Mouse (Mus musculus) heart, embryonic 13.5 days (tissue): ENCODE data around the gene Plin2. TPM values are rescaled to one million over a fixed set of nuclear protein-coding genes. Genes with fewer than 3 reads are reported as not detected.
"Not testable (repeated sequence)": the region's sequence is repeated elsewhere in the genome, so short reads cannot be mapped to it uniquely, and the experiment has no call there.

Experiments
- ATAC-seq: fragments of 200-750 bp; cut with Nextera tagmentation; 2 replicates; pipeline ENCODE4 v1.8.0; 2017; ENCODE audit warnings: moderate TSS enrichment; ENCODE audit not compliant: insufficient number of reproducible peaks, low FRiP score, low TSS enrichment; ENCODE audit errors: extremely low read depth
- H3K27ac ChIP-seq: fragments of 300-500 bp; sonication (generic); replicated peaks from 2 replicates; pipeline ENCODE4 v1.5.1; 2015; ENCODE audit warnings: moderate library complexity, mild to moderate bottlenecking, inconsistent platforms
- H3K27me3 ChIP-seq: fragments of 300-500 bp; sonication (generic); replicated peaks from 2 replicates; pipeline ENCODE4 v1.6.1; 2015; ENCODE audit warnings: mild to moderate bottlenecking, inconsistent platforms
- H3K36me3 ChIP-seq: fragments of 300-500 bp; sonication (generic); 2 replicates; pipeline ENCODE4 v1.6.1; 2015; ENCODE audit warnings: mild to moderate bottlenecking, inconsistent platforms
- H3K4me1 ChIP-seq: fragments of 300-500 bp; sonication (generic); 2 replicates; pipeline ENCODE4 v1.6.1; 2015; ENCODE audit warnings: inconsistent platforms
- H3K4me2 ChIP-seq: fragments of 300-500 bp; sonication (generic); 2 replicates; pipeline ENCODE4 v1.6.1; 2015; ENCODE audit warnings: inconsistent platforms, mild to moderate bottlenecking, moderate library complexity
- H3K4me3 ChIP-seq: fragments of 300-500 bp; sonication (generic); 2 replicates; pipeline ENCODE4 v1.5.1; 2015; ENCODE audit warnings: moderate library complexity, mild to moderate bottlenecking, inconsistent platforms
- H3K9ac ChIP-seq: fragments of 300-500 bp; sonication (generic); 2 replicates; pipeline ENCODE4 v1.6.1; 2015; ENCODE audit warnings: inconsistent platforms, mild to moderate bottlenecking, moderate library complexity
- H3K9me3 ChIP-seq: fragments of 300-500 bp; sonication (generic); 2 replicates; pipeline ENCODE4 v1.6.1; 2016; ENCODE audit warnings: inconsistent platforms
- WGBS: fragments of 180-500 bp; shearing (Covaris S2); methylation state at CpG from one replicate; pipeline ENCODE4 v1.1.7; 2015; ENCODE audit warnings: mixed read lengths; 5-methylcytosine and 5-hydroxymethylcytosine counted together
- polyA plus RNA-seq: library from polyadenylated mRNA; unstranded; fragments of >200 nt; fragmentation: Nextera tagmentation; extraction: Ambion mirVana; gene quantifications from 2 replicates; pipeline ENCODE4 v1.2.1, GENCODE M21; 2015

Plin2 gene
- polyA plus RNA-seq, 1 experiment from 2014 or later = 66.8 TPM

GRCm38 (mm10) chr4:86625463-86625862, 44.4 kb downstream of the Plin2 start:
- H3K4me3 ChIP-seq = no peak overlapping the region
- no peaks in the 10 kb centered on the region for H3K4me1 ChIP-seq
- H3K27ac ChIP-seq = no peak overlapping the region
- H3K9me3 ChIP-seq = no peaks in the 10 kb centered on the region
- H3K36me3 ChIP-seq = no peaks in the 10 kb centered on the region
- H3K9ac ChIP-seq = no peak overlapping the region
- 72% methylated on average over 5 of the region's 5 CpGs for WGBS
- H3K27me3 ChIP-seq = no peaks in the 10 kb centered on the region
- no peak overlapping the region for H3K4me2 ChIP-seq
- ATAC-seq = no peak

DNA sequence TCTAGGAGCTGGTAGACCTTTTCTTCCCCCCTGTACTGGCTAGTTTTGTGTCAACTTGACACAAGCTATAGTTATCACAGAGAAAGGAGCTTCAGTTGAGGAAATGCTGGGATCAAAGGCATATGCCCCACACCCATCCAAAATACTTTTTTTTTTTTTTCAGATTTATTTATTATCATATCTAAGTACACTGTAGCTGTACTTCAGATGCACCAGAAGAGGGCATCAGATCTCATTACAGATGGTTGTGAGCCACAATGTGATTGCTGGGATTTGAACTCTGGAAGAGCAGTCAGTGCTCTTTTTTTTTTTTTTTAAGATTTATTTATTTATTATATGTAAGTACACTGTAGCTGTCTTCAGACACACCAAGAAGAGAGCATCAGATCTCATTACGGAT, 47.3 kb downstream of the Plin2 start:
- H3K36me3 ChIP-seq, H3K4me1 ChIP-seq, H3K27ac ChIP-seq, H3K27me3 ChIP-seq, ATAC-seq, H3K4me2 ChIP-seq, H3K9me3 ChIP-seq, H3K4me3 ChIP-seq, H3K9ac ChIP-seq: not testable (repeated sequence)
- 100% methylated on average over 1 of the region's 1 CpGs for WGBS

DNA sequence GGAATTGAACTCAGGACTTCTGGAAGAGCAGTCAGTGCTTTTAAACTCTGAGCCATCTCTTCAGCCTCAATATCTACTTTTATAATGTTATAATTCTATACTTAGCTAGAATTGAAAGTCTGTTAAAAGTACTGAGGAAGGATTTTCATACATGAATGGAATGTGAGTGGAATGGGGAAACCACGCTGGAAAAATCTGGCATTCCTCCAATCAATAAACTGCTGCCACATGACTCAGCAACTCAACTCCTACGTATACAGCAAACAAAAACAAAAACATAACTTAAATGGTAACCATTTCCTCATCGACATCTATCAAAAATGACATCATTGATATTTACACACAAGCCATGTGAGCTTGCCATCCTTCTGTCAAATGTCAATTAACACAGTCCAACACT, 47.7 kb downstream of the Plin2 start:
- H3K27ac ChIP-seq = no peak overlapping the region
- H3K27me3 ChIP-seq = no peaks in the 10 kb centered on the region
- no peak overlapping the region for H3K4me2 ChIP-seq
- no peak overlapping the region for H3K9ac ChIP-seq
- ATAC-seq = no peak
- 56% methylated on average over 3 of the region's 3 CpGs for WGBS
- H3K9me3 ChIP-seq = no peaks in the 10 kb centered on the region
- no peak overlapping the region for H3K4me3 ChIP-seq
- H3K36me3 ChIP-seq = no peaks in the 10 kb centered on the region
- H3K4me1 ChIP-seq = no peaks in the 10 kb centered on the region

DNA sequence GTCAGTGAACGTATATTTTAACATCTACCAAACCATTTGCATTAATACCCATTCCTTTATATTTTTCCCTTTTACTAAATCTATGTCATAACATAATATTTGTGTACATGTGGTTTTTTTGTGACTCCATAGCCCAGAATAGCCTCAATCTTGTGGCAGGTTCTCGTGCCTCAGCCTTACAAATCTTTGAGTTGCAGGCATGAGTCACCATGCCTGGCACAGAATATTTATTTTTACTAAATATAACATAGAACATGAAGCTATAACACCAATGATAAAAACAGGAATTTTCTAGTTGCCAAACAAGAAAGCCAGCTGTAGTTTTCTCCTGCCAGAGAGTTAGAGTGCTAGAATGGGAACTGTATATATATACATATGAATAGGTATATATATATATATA, 49.4 kb downstream of the Plin2 start:
- H3K4me3 ChIP-seq = no peak overlapping the region
- no peak overlapping the region for H3K9ac ChIP-seq
- no peak overlapping the region for H3K4me2 ChIP-seq
- no peaks in the 10 kb centered on the region for H3K27me3 ChIP-seq
- H3K9me3 ChIP-seq = no peaks in the 10 kb centered on the region
- no peak for ATAC-seq
- no peaks in the 10 kb centered on the region for H3K4me1 ChIP-seq
- H3K36me3 ChIP-seq = no peaks in the 10 kb centered on the region
- WGBS = 63% methylated on average over 2 of the region's 2 CpGs
- no peak overlapping the region for H3K27ac ChIP-seq

DNA sequence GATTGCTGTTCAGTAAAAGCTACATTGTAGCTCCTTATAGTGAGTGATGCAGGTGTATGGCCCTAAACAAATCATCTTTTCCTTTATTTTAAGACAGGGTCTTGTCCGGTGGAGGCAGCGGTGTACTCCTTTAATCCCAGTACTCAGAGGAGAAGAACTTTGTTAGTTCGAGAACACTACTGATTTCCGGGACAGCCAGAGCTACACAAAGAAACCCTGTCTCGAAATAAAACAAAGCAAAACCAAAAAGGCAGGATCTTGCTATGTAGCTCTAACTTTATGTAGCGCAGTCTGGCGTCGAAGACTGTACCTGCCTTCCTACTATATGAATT, 57.6 kb downstream of the Plin2 start:
- H3K9me3 ChIP-seq = no peaks in the 10 kb centered on the region
- H3K4me1 ChIP-seq = peaks cover 20% of the 10 kb centered on the region
- H3K4me2 ChIP-seq = peak overlapping the region; percentile 88
- peak overlapping the region; percentile 76 for H3K9ac ChIP-seq
- no peaks in the 10 kb centered on the region for H3K27me3 ChIP-seq
- peak overlapping the region; percentile 51 for H3K27ac ChIP-seq
- H3K4me3 ChIP-seq = peak overlapping the region; percentile 79
- WGBS = 29% methylated on average over 8 of the region's 8 CpGs
- peaks cover 3% of the 10 kb centered on the region; the same call in 1 of the 2 replicates for H3K36me3 ChIP-seq
- no peak for ATAC-seq

DNA sequence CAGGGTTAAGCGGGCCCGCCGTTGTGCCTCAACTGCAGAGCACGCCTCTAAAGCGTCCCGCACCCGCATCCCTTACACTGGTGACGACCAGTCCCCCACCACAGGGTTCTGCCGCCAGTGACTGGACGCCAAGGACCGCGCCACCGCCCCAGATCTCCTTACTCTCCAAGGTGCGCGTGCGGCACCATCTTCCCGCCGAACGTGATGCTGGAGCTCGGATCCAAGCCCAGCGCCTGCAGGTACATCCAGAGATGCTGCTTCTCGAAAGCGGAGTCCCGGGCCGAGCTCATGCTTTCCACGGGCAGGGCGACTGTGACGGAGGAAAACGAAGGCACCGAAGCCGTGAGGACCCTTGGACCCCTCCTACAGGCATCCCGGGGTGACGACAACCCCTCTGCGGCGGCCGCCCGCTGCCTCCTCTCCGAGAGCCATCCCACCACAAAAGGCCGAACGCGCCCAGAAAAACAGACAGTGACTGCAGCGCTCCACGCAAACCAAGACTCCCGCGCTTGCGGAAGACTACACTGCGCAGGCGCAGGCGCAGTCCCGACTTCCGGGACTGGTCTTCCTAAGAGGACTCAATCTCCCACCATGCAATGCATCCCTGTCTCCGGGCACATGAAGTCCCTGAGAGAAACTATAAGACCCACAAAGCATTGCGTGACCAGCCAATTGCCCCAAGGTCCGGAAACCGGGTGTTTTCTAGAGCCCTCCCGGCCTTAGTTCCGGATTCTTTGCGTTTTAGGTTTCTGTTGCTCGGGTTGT, 58.2 kb downstream of the Plin2 start, which contains the start of gene Haus6:
TSS of gene Haus6 (minus strand) at position 532 of the 765 bp plus-strand sequence.
- Histone ChIP-seq H3K27ac (peak within 1 kb of the TSS; percentile 63), H3K27me3 (no peaks in the 10 kb centered on the region), H3K4me1 (peaks cover 20% of the 10 kb centered on the region), H3K4me3 (peak within 1 kb of the TSS; percentile 79), H3K9ac (peak within 1 kb of the TSS; percentile 88), H3K36me3 (peaks cover 7% of the 10 kb centered on the region), H3K9me3 (no peaks in the 10 kb centered on the region), H3K4me2 (peak within 1 kb of the TSS; percentile 88)
- WGBS = under 1% methylated on average over 59 of the region's 59 CpGs
- ATAC-seq = peak; percentile 98

Other genes starting within 250 kb of the Plin2 start
- gene Saxo1, start 111.7 kb downstream of the Plin2 start, polyA plus RNA-seq = 0.11 TPM in 1 of 2 replicates, not detected in the other
- gene Rraga, start 94.4 kb downstream of the Plin2 start, polyA plus RNA-seq = 46.5 and 50.0 TPM in 2 replicates
- 9.1 and 10.3 TPM in 2 replicates for gene Haus6, start 58.0 kb downstream of the Plin2 start, polyA plus RNA-seq
- gene Dennd4c, start 78.5 kb upstream of the Plin2 start, polyA plus RNA-seq = 3.3 and 4.1 TPM in 2 replicates
- gene Rps6, start 187.4 kb upstream of the Plin2 start, polyA plus RNA-seq = 468 and 507 TPM in 2 replicates
- gene Acer2, start 204.3 kb upstream of the Plin2 start, polyA plus RNA-seq = 28.3 and 31.4 TPM in 2 replicates